Mouse (Mus musculus): ENCODE data around the gene 4931428L18Rik. TPM values are rescaled to one million over a fixed set of nuclear protein-coding genes. Genes with fewer than 3 reads are reported as not detected.

The 4931428L18Rik gene
- total and polyA plus RNA-seq, 2 experiments from 2014 or later: not detected

DNA sequence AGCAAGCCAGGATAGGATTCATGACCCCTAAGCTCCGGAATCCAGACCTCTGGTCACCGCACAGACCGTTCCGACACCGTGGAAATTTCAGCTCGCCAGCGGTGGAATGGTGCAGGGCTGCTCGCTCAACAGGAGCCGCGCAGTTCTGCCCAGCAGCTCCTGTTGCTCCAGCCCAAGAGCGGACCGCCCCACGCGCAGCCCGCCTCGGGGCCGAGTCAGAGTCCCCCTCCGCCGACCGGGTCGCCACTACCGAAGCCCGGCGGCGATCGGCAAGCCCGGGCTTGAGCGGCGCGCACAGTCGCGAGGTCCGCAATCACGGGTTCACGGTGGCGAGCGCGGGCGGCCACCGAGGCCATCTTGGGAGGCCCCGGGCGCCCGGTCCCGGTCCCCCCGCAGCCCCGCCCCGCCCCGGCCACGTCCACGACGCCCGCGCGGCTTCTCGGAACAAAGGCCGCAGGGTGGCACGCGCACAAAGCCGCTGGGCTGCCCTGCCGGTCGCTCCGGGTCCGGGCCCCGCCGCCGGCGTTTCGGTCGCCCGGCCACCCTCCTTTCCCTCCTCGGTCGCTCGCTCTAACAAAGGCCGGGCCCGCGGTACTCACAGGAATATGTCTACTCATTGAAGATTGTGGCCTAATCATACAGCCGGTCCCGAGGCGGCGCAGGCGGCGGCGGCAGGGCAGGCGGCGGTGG, 273.4 kb downstream of the 4931428L18Rik start:
- H3K4me3 ChIP-seq (ENCODE audit: low read depth, low read length): peak overlapping the region; percentile 95
- WGBS: under 1% methylated on average over 75 of the region's 85 CpGs
- peaks cover 4% of the 10 kb centered on the region; the same call in 1 of the 2 replicates for H3K4me1 ChIP-seq (ENCODE audit: insufficient read depth, low read length)
- H3K9me3 ChIP-seq (ENCODE audit: low read length): no peaks in the 10 kb centered on the region
- ATAC-seq (ENCODE audit: low FRiP score) (peak; percentile 64), DNase-seq (ENCODE audit: low spot score) (peak; percentile 46)
- peak overlapping the region; percentile 99 for H3K27ac ChIP-seq (ENCODE audit: low read depth, low read length)
- no peak for TF ChIP-seq CTCF (IDR thresholded peaks at IDR 0.05)
- no peaks in the 10 kb centered on the region for H3K27me3 ChIP-seq (ENCODE audit: insufficient read depth, low read length)
- peak overlapping the region; percentile 45 for H3K4me2 ChIP-seq (ENCODE audit: low read depth, low read length, poor library complexity, severe bottlenecking)
- peaks cover 12% of the 10 kb centered on the region; the same call in 1 of the 2 replicates for H3K36me3 ChIP-seq (ENCODE audit: insufficient read depth, low read length)
- H3K9ac ChIP-seq (replicated peaks; ENCODE audit: low read length, poor library complexity, severe bottlenecking): peak overlapping the region; percentile 95

DNA sequence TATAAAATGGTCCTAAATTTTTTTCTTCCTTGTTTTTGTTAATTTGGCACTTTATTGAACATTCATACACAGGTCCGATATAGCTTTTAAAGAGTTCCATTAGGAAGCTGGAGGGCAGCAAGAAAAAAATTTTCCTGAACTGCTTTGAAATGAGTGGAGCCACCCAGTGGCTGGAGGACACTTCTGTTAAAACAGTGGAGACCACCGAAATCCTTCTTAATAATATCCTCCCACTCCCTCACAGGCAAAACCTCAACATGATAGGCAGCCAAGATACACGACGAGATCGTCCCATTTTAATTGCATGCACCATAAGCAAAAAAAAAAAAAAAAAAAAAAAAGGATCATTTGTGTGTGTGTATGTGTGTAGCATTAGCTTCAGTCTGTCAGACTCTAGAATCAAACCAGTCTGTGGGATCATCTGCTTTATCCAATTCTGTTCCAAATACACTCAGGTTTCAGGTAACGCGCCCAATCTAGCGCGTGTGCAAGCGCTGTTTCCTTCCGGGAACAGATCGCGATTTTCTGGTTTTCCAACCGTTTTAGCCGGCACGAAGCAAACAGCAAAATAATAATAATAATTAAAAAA, 274.0 kb downstream of the 4931428L18Rik start:
- ATAC-seq (ENCODE audit: low FRiP score) (no peak), DNase-seq (ENCODE audit: low spot score) (peak; percentile 88)
- whole genome bisulfite sequencing: under 1% methylated on average over 16 of the region's 16 CpGs
- H3K27ac ChIP-seq (ENCODE audit: low read depth, low read length): peak overlapping the region; percentile 99
- no peaks in the 10 kb centered on the region for H3K27me3 ChIP-seq (ENCODE audit: insufficient read depth, low read length)
- H3K4me3 ChIP-seq (ENCODE audit: low read depth, low read length): peak overlapping the region; percentile 95
- peaks cover 4% of the 10 kb centered on the region; the same call in 1 of the 2 replicates for H3K4me1 ChIP-seq (ENCODE audit: insufficient read depth, low read length)
- H3K9me3 ChIP-seq (ENCODE audit: low read length): no peaks in the 10 kb centered on the region
- peak; percentile 74 for TF ChIP-seq CTCF (IDR thresholded peaks at IDR 0.05)
- H3K9ac ChIP-seq (replicated peaks; ENCODE audit: low read length, poor library complexity, severe bottlenecking): peak overlapping the region; percentile 95
- peak overlapping the region; percentile 45 for H3K4me2 ChIP-seq (ENCODE audit: low read depth, low read length, poor library complexity, severe bottlenecking)
- peaks cover 17% of the 10 kb centered on the region; the same call in 1 of the 2 replicates for H3K36me3 ChIP-seq (ENCODE audit: insufficient read depth, low read length)

Other genes with a start within 250 kb of the 4931428L18Rik start
- not detected in 2 replicates for gene AC153137.1, start 244.7 kb downstream of the 4931428L18Rik start, total RNA-seq (2014; rRNA removed)
- gene AC153137.1, start 244.7 kb downstream of the 4931428L18Rik start, polyA plus RNA-seq (2015; fragmentation: Nextera tagmentation; extraction: Ambion mirVana): not detected in 2 replicates
- not detected in 2 replicates for gene Lgsn, start 46.3 kb downstream of the 4931428L18Rik start, total RNA-seq (2014; rRNA removed)
- not detected in 2 replicates for gene Lgsn, start 46.3 kb downstream of the 4931428L18Rik start, polyA plus RNA-seq (2015; fragmentation: Nextera tagmentation; extraction: Ambion mirVana)
- not detected in 2 replicates for gene Pih1d3, start 154 bp upstream of the 4931428L18Rik start, total RNA-seq (2014; rRNA removed)
- not detected in 2 replicates for gene Pih1d3, start 154 bp upstream of the 4931428L18Rik start, polyA plus RNA-seq (2015; fragmentation: Nextera tagmentation; extraction: Ambion mirVana)

All from midbrain, postnatal 0 days (tissue).